Mouse (Mus musculus): ENCODE data around the gene Ppp1r32. TPM values are rescaled to one million over a fixed set of nuclear protein-coding genes. Genes with fewer than 3 reads are reported as not detected.
A peak's percentile ranks its signal among the peaks of the same experiment; 100 is the strongest.

The Ppp1r32 gene
- total and polyA plus RNA-seq, 2 experiments from 2014 or later = 2.3 to 4.0 TPM

DNA sequence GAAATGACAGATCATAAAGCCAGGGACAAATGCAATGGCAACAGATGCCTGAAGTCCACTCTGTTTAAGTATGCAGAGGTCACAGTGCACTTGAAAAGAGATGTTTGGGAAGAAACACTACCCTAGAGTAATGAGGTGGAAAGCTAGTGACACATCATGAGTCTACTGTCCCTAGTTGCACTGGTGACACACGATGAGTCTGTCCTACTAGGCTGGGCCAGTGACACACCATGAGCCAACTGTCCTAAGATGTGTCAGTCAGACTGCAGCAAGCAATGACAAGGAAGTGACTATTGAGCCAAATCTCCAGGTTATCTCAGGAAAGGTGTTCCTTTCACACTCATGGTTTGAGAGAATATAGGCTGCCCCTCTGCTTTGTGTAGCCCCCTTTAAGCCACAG lies 12.9 kb upstream of the Ppp1r32 start:
- no peak overlapping the region for H3K27ac ChIP-seq
- no peak for ATAC-seq
- no peaks in the 10 kb centered on the region for H3K4me1 ChIP-seq (ENCODE audit: insufficient read depth, low read length)
- no peaks in the 10 kb centered on the region for H3K9me3 ChIP-seq (ENCODE audit: low read length)
- WGBS = 86% methylated on average over 1 of the region's 1 CpGs
- no peak overlapping the region for H3K4me3 ChIP-seq (ENCODE audit: low read length)
- no peak for DNase-seq (ENCODE audit: low spot score)
- no peak overlapping the region for H3K9ac ChIP-seq (replicated peaks; ENCODE audit: low read length)
- H3K27me3 ChIP-seq (ENCODE audit: insufficient read depth, low read length) = no peaks in the 10 kb centered on the region
- no peak for TF ChIP-seq CTCF (IDR thresholded peaks at IDR 0.05; ENCODE audit: low read depth)
- no peak overlapping the region for H3K4me2 ChIP-seq (ENCODE audit: low read depth, low read length)
- peaks cover 5% of the 10 kb centered on the region; the same call in 1 of the 2 replicates for H3K36me3 ChIP-seq (ENCODE audit: insufficient read depth, low read length)

DNA sequence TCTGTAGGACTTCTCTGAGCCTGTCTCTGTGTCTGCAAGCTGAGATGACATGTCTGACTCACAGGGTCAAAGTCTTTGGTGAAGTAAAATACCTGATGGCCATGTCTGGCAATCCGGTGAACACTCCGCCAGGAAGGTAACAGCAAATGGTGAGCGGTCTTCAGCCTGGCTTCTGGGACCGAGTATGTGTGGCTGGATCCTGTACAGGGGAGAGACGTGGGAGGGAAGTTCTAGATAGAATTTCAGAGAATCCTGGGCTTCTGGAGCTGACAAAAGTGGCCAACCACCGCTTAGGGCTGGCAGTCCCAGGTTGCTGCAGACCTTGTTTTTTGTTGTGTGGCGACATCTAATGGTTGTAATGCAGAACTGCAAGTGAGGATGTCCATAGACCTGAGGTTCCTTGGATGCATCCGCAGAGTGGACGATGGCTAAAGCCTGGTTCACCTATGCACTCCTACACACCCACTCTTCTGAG lies 3.6 kb upstream of the Ppp1r32 start:
- Histone ChIP-seq H3K27ac (no peak overlapping the region), H3K36me3 (ENCODE audit: insufficient read depth, low read length) (no peaks in the 10 kb centered on the region), H3K4me2 (ENCODE audit: low read depth, low read length) (no peak overlapping the region), H3K4me1 (ENCODE audit: insufficient read depth, low read length) (peaks cover 6% of the 10 kb centered on the region), H3K27me3 (ENCODE audit: insufficient read depth, low read length) (peaks cover 4% of the 10 kb centered on the region; the same call in 1 of the 2 replicates), H3K4me3 (ENCODE audit: low read length) (no peak overlapping the region), H3K9me3 (ENCODE audit: low read length) (no peaks in the 10 kb centered on the region), H3K9ac (replicated peaks; ENCODE audit: low read length) (no peak overlapping the region)
- TF ChIP-seq CTCF (IDR thresholded peaks at IDR 0.05; ENCODE audit: low read depth) = peak; percentile 95
- peak; percentile 88 for DNase-seq (ENCODE audit: low spot score)
- WGBS = 19% methylated on average over 9 of the region's 9 CpGs
- ATAC-seq = peak; percentile 85

- 68% methylated on average over 4 of the region's 4 CpGs for WGBS
- H3K4me1 ChIP-seq (ENCODE audit: insufficient read depth, low read length) = peaks cover 6% of the 10 kb centered on the region
- no peaks in the 10 kb centered on the region for H3K36me3 ChIP-seq (ENCODE audit: insufficient read depth, low read length)
- H3K4me3 ChIP-seq (ENCODE audit: low read length) = no peak overlapping the region
- no peak overlapping the region for H3K27ac ChIP-seq
- H3K9ac ChIP-seq (replicated peaks; ENCODE audit: low read length) = no peak overlapping the region
- H3K9me3 ChIP-seq (ENCODE audit: low read length) = no peaks in the 10 kb centered on the region
- no peak for TF ChIP-seq CTCF (IDR thresholded peaks at IDR 0.05; ENCODE audit: low read depth)
- DNase-seq (ENCODE audit: low spot score) (no peak), ATAC-seq (no peak)
- H3K4me2 ChIP-seq (ENCODE audit: low read depth, low read length) = no peak overlapping the region
- no peaks in the 10 kb centered on the region for H3K27me3 ChIP-seq (ENCODE audit: insufficient read depth, low read length)
These were observed 3.2 kb downstream of the Ppp1r32 start for GRCm38 (mm10) chr19:10479541-10479940.

GRCm38 (mm10) chr19:10473779-10474178 lies 8.9 kb downstream of the Ppp1r32 start:
- peak; percentile 46; the same call in 1 of the 2 replicates for ATAC-seq

GRCm38 (mm10) chr19:10472958-10473357 lies 9.8 kb downstream of the Ppp1r32 start:
- 78% methylated on average over 3 of the region's 3 CpGs for WGBS
- ATAC-seq = no peak
- no peak overlapping the region for H3K4me3 ChIP-seq (ENCODE audit: low read length)
- H3K9ac ChIP-seq (replicated peaks; ENCODE audit: low read length) = no peak overlapping the region
- no peak overlapping the region for H3K4me2 ChIP-seq (ENCODE audit: low read depth, low read length)
- DNase-seq (ENCODE audit: low spot score) = no peak
- H3K27ac ChIP-seq = no peak overlapping the region
- H3K4me1 ChIP-seq (ENCODE audit: insufficient read depth, low read length) = no peaks in the 10 kb centered on the region
- H3K36me3 ChIP-seq (ENCODE audit: insufficient read depth, low read length) = no peaks in the 10 kb centered on the region
- no peaks in the 10 kb centered on the region for H3K9me3 ChIP-seq (ENCODE audit: low read length)
- H3K27me3 ChIP-seq (ENCODE audit: insufficient read depth, low read length) = no peaks in the 10 kb centered on the region
- TF ChIP-seq CTCF (IDR thresholded peaks at IDR 0.05; ENCODE audit: low read depth) = no peak

More at GRCm38 (mm10) chr19:10473779-10474178, 8.9 kb downstream of the Ppp1r32 start:
- H3K9ac ChIP-seq (replicated peaks; ENCODE audit: low read length) = no peak overlapping the region
- H3K4me3 ChIP-seq (ENCODE audit: low read length) = no peak overlapping the region
- DNase-seq (ENCODE audit: low spot score) = no peak
- WGBS = 16% methylated on average over 6 of the region's 6 CpGs
- H3K36me3 ChIP-seq (ENCODE audit: insufficient read depth, low read length) = no peaks in the 10 kb centered on the region
- TF ChIP-seq CTCF (IDR thresholded peaks at IDR 0.05; ENCODE audit: low read depth) = no peak
- no peaks in the 10 kb centered on the region for H3K9me3 ChIP-seq (ENCODE audit: low read length)
- H3K27ac ChIP-seq = no peak overlapping the region
- H3K4me2 ChIP-seq (ENCODE audit: low read depth, low read length) = no peak overlapping the region
- no peaks in the 10 kb centered on the region for H3K27me3 ChIP-seq (ENCODE audit: insufficient read depth, low read length)
- no peaks in the 10 kb centered on the region for H3K4me1 ChIP-seq (ENCODE audit: insufficient read depth, low read length)

DNA sequence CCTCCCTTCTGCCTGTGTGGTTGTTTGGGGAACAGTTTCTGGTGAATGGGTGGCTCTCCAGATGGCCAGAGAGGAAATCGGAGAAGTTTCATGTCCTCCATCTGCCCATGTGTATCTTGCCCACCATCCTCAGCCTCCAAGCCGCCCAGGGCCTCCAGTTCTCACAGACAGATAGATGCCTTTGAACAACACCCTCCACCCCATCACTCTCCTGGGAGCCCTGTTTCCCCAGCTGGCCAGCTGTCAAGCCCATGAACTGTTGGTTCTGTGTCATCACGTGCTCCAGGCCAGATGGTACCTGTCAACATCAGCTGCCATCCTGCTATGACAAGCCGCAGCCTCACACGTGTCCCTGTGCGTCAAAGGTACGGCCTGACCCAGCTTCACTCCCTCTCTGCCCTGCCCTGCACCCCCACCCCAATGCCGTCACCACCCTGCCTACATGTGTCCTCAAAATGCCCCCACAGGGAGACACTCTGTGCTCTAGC lies 13.5 kb downstream of the Ppp1r32 start:
- H3K9me3 ChIP-seq (ENCODE audit: low read length) = no peaks in the 10 kb centered on the region
- no peak overlapping the region for H3K4me2 ChIP-seq (ENCODE audit: low read depth, low read length)
- no peak overlapping the region for H3K4me3 ChIP-seq (ENCODE audit: low read length)
- no peak for DNase-seq (ENCODE audit: low spot score)
- no peaks in the 10 kb centered on the region for H3K36me3 ChIP-seq (ENCODE audit: insufficient read depth, low read length)
- ATAC-seq = peak; percentile 59
- no peak overlapping the region for H3K27ac ChIP-seq
- TF ChIP-seq CTCF (IDR thresholded peaks at IDR 0.05; ENCODE audit: low read depth) = no peak
- no peaks in the 10 kb centered on the region for H3K4me1 ChIP-seq (ENCODE audit: insufficient read depth, low read length)
- no peaks in the 10 kb centered on the region for H3K27me3 ChIP-seq (ENCODE audit: insufficient read depth, low read length)
- no peak overlapping the region for H3K9ac ChIP-seq (replicated peaks; ENCODE audit: low read length)
- WGBS = 52% methylated on average over 8 of the region's 8 CpGs

- no peak for ATAC-seq
- WGBS = 25% methylated on average over 4 of the region's 4 CpGs
- H3K4me3 ChIP-seq (ENCODE audit: low read length) = no peak overlapping the region
- no peaks in the 10 kb centered on the region for H3K4me1 ChIP-seq (ENCODE audit: insufficient read depth, low read length)
- TF ChIP-seq CTCF (IDR thresholded peaks at IDR 0.05; ENCODE audit: low read depth) = no peak
- no peaks in the 10 kb centered on the region for H3K9me3 ChIP-seq (ENCODE audit: low read length)
- H3K4me2 ChIP-seq (ENCODE audit: low read depth, low read length) = no peak overlapping the region
- H3K27me3 ChIP-seq (ENCODE audit: insufficient read depth, low read length) = peaks cover 14% of the 10 kb centered on the region
- DNase-seq (ENCODE audit: low spot score) = no peak
- no peaks in the 10 kb centered on the region for H3K36me3 ChIP-seq (ENCODE audit: insufficient read depth, low read length)
- no peak overlapping the region for H3K9ac ChIP-seq (replicated peaks; ENCODE audit: low read length)
- H3K27ac ChIP-seq = no peak overlapping the region
These were observed 18.3 kb downstream of the Ppp1r32 start for GRCm38 (mm10) chr19:10464427-10464826.
